Mouse (Mus musculus) CD4-positive helper T cell, adult 2 months (primary cell): Measurements from ENCODE around the gene Gm5771.
"Not testable (repeated sequence)": the region's sequence is repeated elsewhere in the genome, so short reads cannot be mapped to it uniquely, and the experiment has no call there.

Experiments
- DNase-seq: peaks from one replicate; pipeline ENCODE4 v3.0.0-alpha.2; 2012; ENCODE audit warnings: low read depth, missing footprints, low spot score

The Gm5771 gene

DNA sequence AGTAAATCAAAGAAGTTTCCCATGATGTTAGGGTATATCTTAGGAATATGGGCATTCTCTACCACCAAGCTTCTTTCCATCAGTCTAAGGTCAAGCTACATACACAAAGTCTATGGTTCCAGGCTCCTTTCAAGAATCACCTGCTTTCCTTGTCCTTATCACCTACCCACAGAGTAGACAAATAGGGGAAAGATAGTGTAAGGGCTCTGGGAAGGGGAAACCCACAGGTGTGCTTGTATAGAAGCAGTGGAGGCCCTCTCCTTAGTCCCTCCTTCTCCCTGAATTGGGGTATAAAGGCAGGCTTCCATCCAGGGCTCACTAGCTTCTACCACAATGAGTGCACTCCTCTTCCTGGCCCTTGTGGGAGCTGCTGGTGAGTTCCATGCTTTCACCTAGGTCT is at the start of gene Gm5771:
Gm5771 (plus strand) TSS at position 301 of the 400 bp plus-strand sequence.
- not testable (repeated sequence) for DNase-seq

GRCm38 (mm10) chr6:41353932-41354331 is 38.2 kb upstream of the Gm5771 start, which contains the start of gene Try10:
Try10 (plus strand) TSS chr6:41354105.
- no peak for DNase-seq

GRCm38 (mm10) chr6:41373772-41374171 is 18.4 kb upstream of the Gm5771 start:
- DNase-seq: not testable (repeated sequence)

DNA sequence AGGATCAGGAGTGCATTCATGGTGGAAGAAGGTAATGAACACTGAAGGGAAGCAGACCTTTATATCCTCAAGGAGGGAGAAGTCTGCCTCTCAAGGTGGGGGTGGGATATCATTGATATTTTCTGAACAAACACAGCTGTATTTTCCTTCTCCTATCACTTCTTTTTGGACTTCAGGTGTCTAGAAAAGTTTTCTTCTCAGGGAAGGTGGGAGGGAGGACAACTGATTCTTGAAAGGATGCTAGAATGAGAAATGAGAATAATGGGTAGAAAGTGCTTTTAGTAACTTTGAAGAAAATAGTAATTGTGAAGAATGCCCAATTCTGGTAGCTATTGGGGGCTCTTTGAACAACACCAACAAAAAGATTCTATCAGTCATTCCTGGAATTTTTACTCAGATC is 14.6 kb upstream of the Gm5771 start, which contains the start of gene Prss3:
Prss3 (minus strand) TSS at position 101 of the 400 bp plus-strand sequence.
- not testable (repeated sequence) for DNase-seq

- DNase-seq: no peak
Observed at GRCm38 (mm10) chr6:41386781-41387180, 5.4 kb upstream of the Gm5771 start.

GRCm38 (mm10) chr6:41391640-41392039 is 516 bp upstream of the Gm5771 start:
- DNase-seq: not testable (repeated sequence)

DNA sequence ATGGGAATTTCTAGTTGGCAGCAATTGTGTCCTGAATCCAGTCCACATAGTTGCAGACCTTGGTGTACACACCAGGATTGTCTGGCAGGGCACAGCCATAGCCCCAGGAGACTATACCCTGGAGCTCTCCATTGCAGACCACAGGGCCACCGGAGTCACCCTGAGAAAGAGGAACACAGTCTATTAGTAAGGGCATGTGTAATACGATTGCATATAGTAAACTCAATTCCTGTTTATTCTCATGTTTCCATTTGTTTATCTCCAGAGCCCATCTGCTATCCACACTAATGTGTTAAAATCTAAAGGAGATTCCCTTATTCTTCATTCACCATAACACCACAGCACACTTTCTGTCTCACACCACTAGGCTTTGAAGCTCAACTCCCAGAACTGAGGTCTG is 50.1 kb downstream of the Gm5771 start:
- DNase-seq: not testable (repeated sequence)

- not testable (repeated sequence) for DNase-seq
Observed at GRCm38 (mm10) chr6:41446045-41446444, 53.9 kb downstream of the Gm5771 start, which contains the start of gene Gm10334. Gm10334 (minus strand) TSS chr6:41446145.
